ENCODE assay signal across 19 mouse cellular contexts in the genomic region with DNA sequence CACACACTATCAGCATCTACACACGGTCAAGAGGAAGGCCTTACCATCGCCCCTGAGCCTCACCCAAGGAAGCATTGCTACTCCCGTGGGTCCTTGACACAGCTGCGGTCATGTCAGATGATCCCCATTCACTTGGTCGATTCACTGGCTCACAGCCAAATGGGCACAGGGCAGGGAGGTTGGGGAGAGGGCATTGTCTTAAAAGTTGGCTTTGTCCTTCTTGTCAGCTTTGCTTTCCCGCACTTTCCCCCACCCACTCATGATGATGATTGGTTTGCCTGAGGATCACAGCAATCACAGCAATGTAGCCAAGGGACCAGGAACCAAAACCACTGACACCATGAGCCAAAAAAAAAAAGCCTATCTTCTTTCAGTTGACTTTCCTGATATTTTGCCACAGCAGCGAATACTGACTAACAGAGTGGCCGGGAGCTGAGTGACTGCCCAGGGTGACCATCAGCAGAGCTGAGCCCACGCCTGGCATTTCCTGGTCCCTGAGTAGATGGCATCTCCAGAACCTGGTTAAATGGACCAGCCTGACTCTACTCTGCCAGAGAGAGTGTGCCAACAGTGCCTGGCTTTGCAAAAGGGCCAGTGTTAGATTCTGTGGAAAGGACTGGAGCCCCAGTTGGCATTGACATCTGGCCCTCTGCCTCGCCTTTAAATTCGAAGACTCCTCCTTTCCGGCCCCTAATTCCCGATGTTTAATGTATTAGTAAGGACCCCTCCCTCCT. TPM values are rescaled to one million over a fixed set of nuclear protein-coding genes. Genes with fewer than 3 reads are reported as not detected.
DNase-seq lines count a peak whose midpoint lies in the region; ATAC-seq and TF ChIP-seq lines count a peak whose summit lies in the region.
"Had no signal": no experiment of that assay in that cellular context is flagged by ENCODE, and none has a peak within 500 bp of the region (broad histone marks: within the 10 kb centered on the region; RNA-seq: fewer than 3 reads in every experiment).

No protein-coding gene starts in this region.

- H3K4me2 ChIP-seq in heart, embryonic 16.5 days (ENCODE audit: low read depth, low read length) = no peak overlapping the region
- H3K4me2 ChIP-seq in lung, postnatal 0 days (replicated peaks; ENCODE audit: low read depth, low read length) = no peak overlapping the region
- H3K4me2 ChIP-seq: forebrain, embryonic 12.5 days; heart, embryonic 11.5 days; hindbrain, embryonic 14.5 days; midbrain, embryonic 12.5 days had no signal

- TF ChIP-seq CTCF in lung, postnatal 0 days (IDR thresholded peaks at IDR 0.05) = no peak
- TF ChIP-seq CTCF in left cerebral cortex, adult 2 months (IDR thresholded peaks at IDR 0.05) = no peak

- no peak for TF ChIP-seq EP300 in lung, postnatal 0 days (IDR thresholded peaks at IDR 0.05)

- H3K36me3 ChIP-seq in heart, embryonic 16.5 days (ENCODE audit: control insufficient read depth, insufficient read depth) = no peaks in the 10 kb centered on the region
- no peaks in the 10 kb centered on the region for H3K36me3 ChIP-seq in lung, postnatal 0 days (ENCODE audit: insufficient read depth, low read length)
- H3K36me3 ChIP-seq: forebrain, embryonic 12.5 days; midbrain, embryonic 12.5 days had no signal

- no peaks in the 10 kb centered on the region for H3K27me3 ChIP-seq in heart, embryonic 16.5 days (ENCODE audit: control insufficient read depth, insufficient read depth, low read length)
- H3K27me3 ChIP-seq in lung, postnatal 0 days (replicated peaks; ENCODE audit: insufficient read depth, low read length) = no peaks in the 10 kb centered on the region
- H3K27me3 ChIP-seq: forebrain, embryonic 12.5 days; midbrain, embryonic 12.5 days had no signal

- no peaks in the 10 kb centered on the region for H3K9me3 ChIP-seq in heart, embryonic 16.5 days (replicated peaks; ENCODE audit: control insufficient read depth, low read length)
- no peaks in the 10 kb centered on the region for H3K9me3 ChIP-seq in lung, postnatal 0 days (ENCODE audit: low read length)
- H3K9me3 ChIP-seq: forebrain, embryonic 12.5 days; midbrain, embryonic 12.5 days had no signal

- no peak for ATAC-seq in heart, embryonic 16.5 days (replicated peaks; ENCODE audit: extremely low read depth, insufficient read depth, low FRiP score)
- no peak for ATAC-seq in lung, postnatal 0 days
- ATAC-seq: activated CD4-positive, CD25-positive, alpha-beta regulatory T cell, adult 4 months had no signal

- H3K27ac ChIP-seq in heart, embryonic 16.5 days (ENCODE audit: low read length) = peak overlapping the region; percentile 66
- H3K27ac ChIP-seq in lung, postnatal 0 days (ENCODE audit: low read length) = peak overlapping the region; percentile 84
- H3K27ac ChIP-seq in left cerebral cortex, adult 2 months = no peak overlapping the region
- H3K27ac ChIP-seq: forebrain, embryonic 12.5 days; hindbrain, embryonic 14.5 days; midbrain, embryonic 12.5 days had no signal

- intact Hi-C loops in heart, postnatal 14 days (cut with DNase I) = no loop called here
- intact Hi-C loops in left cerebral cortex, adult 2 months (cut with DNase I) = no loop called here

- no peak overlapping the region for H3K9ac ChIP-seq in heart, embryonic 16.5 days (ENCODE audit: low read length)
- no peak overlapping the region for H3K9ac ChIP-seq in lung, postnatal 0 days (replicated peaks; ENCODE audit: low read depth)
- H3K9ac ChIP-seq: forebrain, embryonic 12.5 days; hindbrain, embryonic 14.5 days; midbrain, embryonic 12.5 days had no signal

- 88% methylated on average over 13 of the region's 13 CpGs for WGBS in heart, embryonic 16.5 days
- 86% methylated on average over 13 of the region's 13 CpGs for WGBS in lung, postnatal 0 days

- H3K4me3 ChIP-seq in heart, embryonic 16.5 days (ENCODE audit: low read length) = no peak overlapping the region
- no peak overlapping the region for H3K4me3 ChIP-seq in lung, postnatal 0 days (ENCODE audit: low read depth, low read length)
- no peak overlapping the region for H3K4me3 ChIP-seq in left cerebral cortex, adult 2 months
- H3K4me3 ChIP-seq: forebrain, embryonic 12.5 days; midbrain, embryonic 12.5 days; myocyte had no signal

- H3K4me1 ChIP-seq in heart, embryonic 16.5 days (ENCODE audit: control insufficient read depth, insufficient read depth, low read length) = no peaks in the 10 kb centered on the region
- peaks cover 3% of the 10 kb centered on the region; the same call in 1 of the 2 replicates for H3K4me1 ChIP-seq in lung, postnatal 0 days (ENCODE audit: insufficient read depth, low read depth, low read length)
- H3K4me1 ChIP-seq: forebrain, embryonic 12.5 days; midbrain, embryonic 12.5 days had no signal

- DNase-seq in adrenal gland, adult 2 months = peak; percentile 22
- no peak for DNase-seq in adrenal gland, postnatal 25 days
- no peak for DNase-seq in heart, postnatal 14 days
- no peak for DNase-seq in lung, postnatal 0 days (ENCODE audit: low spot score)
- no peak for DNase-seq in lung, postnatal 25 days (ENCODE audit: low spot score)
- DNase-seq in right cerebral cortex, adult 18-20 months = no peak
- DNase-seq in left cerebral cortex, adult 2 months (ENCODE audit: extremely low spot score in 1 of 2, low spot score in 2 of 2) = no peak
- DNase-seq: cerebellum, adult 9-10 months; liver; lung, postnatal 36 days; thymus, postnatal 14 days had no signal

RNA-seq across cellular contexts. Expression of a gene that starts 18.6 kb away (rescaled TPM):
- total RNA-seq in adrenal gland, adult 2 months (2021) = 10 to 100 TPM; 27.6 to 44.6 TPM
- 46.9 and 47.6 TPM in 2 replicates for polyA plus RNA-seq in adrenal gland, adult 2 months (2012; rRNA removed)
- total RNA-seq in adrenal gland, postnatal 25 days (2021) = 29.1 and 32.0 TPM in 2 replicates
- 100 and 120 TPM in 2 replicates for polyA plus RNA-seq in heart, embryonic 16.5 days (2015; fragmentation: Nextera tagmentation; extraction: Ambion mirVana)
- total RNA-seq in heart, postnatal 14 days (2021) = 100 to 1,000 TPM; 169 to 173 TPM
- 242 and 272 TPM in 2 replicates for polyA plus RNA-seq in lung, postnatal 0 days (2015; fragmentation: Nextera tagmentation; extraction: Ambion mirVana)
- 1 to 10 TPM; 9.1 to 9.5 TPM for total RNA-seq in left cerebral cortex, adult 2 months (2021)
- total RNA-seq: CH12.LX had no signal
